Mouse (Mus musculus): Measurements from ENCODE around the gene Dgkb. TPM values are rescaled to one million over a fixed set of nuclear protein-coding genes. Genes with fewer than 3 reads are reported as not detected.

Gene Dgkb
- polyA plus RNA-seq, 1 experiment from 2014 or later, result 0.99 TPM

DNA sequence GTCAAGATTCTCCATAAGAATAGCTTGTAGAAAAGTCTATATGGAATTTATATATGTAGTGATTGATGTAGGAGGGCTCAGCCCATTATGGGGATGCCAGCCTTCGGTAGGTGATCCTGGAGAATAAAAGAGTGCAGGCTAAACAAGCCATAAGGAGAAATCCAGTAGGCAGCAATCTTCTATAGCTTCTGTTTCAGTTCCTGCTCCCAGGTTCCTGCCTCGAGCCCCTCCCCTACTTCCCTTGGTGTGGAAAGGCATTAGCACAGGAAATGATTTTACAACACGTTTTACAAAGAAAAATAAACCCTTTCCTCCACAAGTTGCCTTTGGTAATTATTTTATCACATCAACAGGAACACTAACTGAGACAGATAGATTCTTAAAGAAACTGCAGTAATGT, 850.7 kb downstream of the Dgkb start:
- ATAC-seq (ENCODE audit: insufficient read depth, low FRiP score), result no peak

More for the DNA sequence above, 850.7 kb downstream of the Dgkb start:
- Histone ChIP-seq H3K36me3 (ENCODE audit: control insufficient read depth, insufficient read depth, low read length) (no peaks in the 10 kb centered on the region), H3K9ac (ENCODE audit: low read length) (no peak overlapping the region), H3K4me2 (ENCODE audit: low read depth, low read length) (no peak overlapping the region), H3K4me1 (ENCODE audit: control insufficient read depth, insufficient read depth, low read length) (no peaks in the 10 kb centered on the region), H3K9me3 (replicated peaks; ENCODE audit: control insufficient read depth, low read length) (no peaks in the 10 kb centered on the region), H3K4me3 (replicated peaks; ENCODE audit: low read length) (no peak overlapping the region), H3K27me3 (ENCODE audit: control insufficient read depth, insufficient read depth, low read length) (no peaks in the 10 kb centered on the region), H3K27ac (ENCODE audit: low read length) (no peak overlapping the region)
- WGBS, result 52% methylated on average over 3 of the region's 3 CpGs

All from stomach, embryonic 16.5 days (tissue).